ENCODE assay signal across 21 mouse cellular contexts in genomic region chr17:41144523-41144922, GRCm38 (mm10).
DNase-seq lines count a peak whose midpoint lies in the region; ATAC-seq lines count a peak whose summit lies in the region.
"Had no signal": no experiment of that assay in that cellular context is flagged by ENCODE, and none has a peak within 500 bp of the region (broad histone marks: within the 10 kb centered on the region; RNA-seq: fewer than 3 reads in every experiment).

No protein-coding gene starts in this region.

- intact Hi-C loops in left cerebral cortex, postnatal 4 days (cut with DNase I): no loop called here

- DNase-seq in frontal cortex, postnatal 25 days (ENCODE audit: low spot score in 2 of 2): no peak
- DNase-seq in left cerebral cortex, adult 11 months (ENCODE audit: low spot score): peak; percentile 3
- DNase-seq in left cerebral cortex, postnatal 4 days: no peak
- DNase-seq in right cerebral cortex, adult 18-20 months: peak; percentile 23
- no peak for DNase-seq in right cerebral cortex, postnatal 25 days
- peak; percentile 61 for DNase-seq in telencephalon, adult 2 months (ENCODE audit: low read depth, low spot score)
- DNase-seq in lung, postnatal 25 days (ENCODE audit: low spot score): no peak
- DNase-seq: adrenal gland, adult 8-10 months; adrenal gland, postnatal 25 days; cerebellum, adult 18-20 months; cerebellum, adult 9-10 months; cerebellum, postnatal 14 days; forebrain, postnatal 0 days; gastrocnemius, postnatal 25 days; heart, adult 18-20 months; heart, postnatal 10 days; heart, postnatal 36 days had no signal

- peak; percentile 83 for ATAC-seq in frontal cortex, adult (ENCODE audit: low TSS enrichment)
- ATAC-seq: activated CD4-positive, CD25-positive, alpha-beta regulatory T cell, adult 4 months; forebrain, embryonic 14.5 days; forebrain, postnatal 0 days; hindbrain, embryonic 16.5 days had no signal

Comparison
In these comparisons a context has a peak if more than half of its experiments do, and no peak if none do; other contexts are left out.
1. DNase-seq: peak in left cerebral cortex, adult 11 months (single experiment), right cerebral cortex, adult 18-20 months (single experiment) and telencephalon, adult 2 months (single experiment); none in frontal cortex, postnatal 25 days (0 of 2), left cerebral cortex, postnatal 4 days (single experiment), right cerebral cortex, postnatal 25 days (single experiment) and lung, postnatal 25 days (single experiment).